Mouse (Mus musculus) bone marrow, adult 2 months (tissue): ENCODE data around the gene Ern1.

Source experiments
- CTCF ChIP-seq: fragments of 200-500 bp; IDR thresholded peaks from 2 replicates; pipeline ENCODE4 v1.5.1; 2011; ENCODE audit warnings: low read length, control low read depth; ENCODE audit not compliant: control insufficient read depth, insufficient read depth
- POLR2A ChIP-seq: fragments of 200-500 bp; IDR thresholded peaks from 2 replicates; pipeline ENCODE4 v1.6.1; 2011; ENCODE audit warnings: low read depth, mild to moderate bottlenecking, control low read depth, low read length, borderline replicate concordance; ENCODE audit not compliant: control insufficient read depth

- no peak for TF ChIP-seq CTCF
- TF ChIP-seq POLR2A = no peak
Measured at GRCm38 (mm10) chr11:106482867-106483266, 4.8 kb downstream of the Ern1 start.
